Comparison of ENCODE assay signal across 25 mouse cellular contexts in the genomic region with DNA sequence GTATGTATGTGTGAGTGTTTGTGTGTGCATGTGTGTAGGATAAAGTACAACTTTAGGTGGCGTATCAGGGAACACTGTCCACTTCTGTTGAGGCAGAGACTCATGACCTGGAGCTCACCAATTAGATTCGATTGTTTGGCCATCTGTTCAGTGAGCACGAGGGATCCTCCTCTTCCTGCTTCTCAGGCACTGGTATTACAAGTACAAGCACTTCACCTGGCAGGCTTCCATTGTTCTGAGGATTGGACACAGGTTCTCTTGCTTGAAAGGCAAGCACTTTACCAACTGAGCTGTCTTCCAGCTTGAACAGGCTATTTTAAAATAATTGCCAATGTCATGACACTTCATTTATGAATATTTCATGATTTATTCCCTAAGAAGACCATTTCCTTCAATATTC.
A peak's percentile ranks its signal among the peaks of the same experiment; 100 is the strongest.
DNase-seq lines count a peak whose midpoint lies in the region; ATAC-seq and TF ChIP-seq lines count a peak whose summit lies in the region.
"Had no signal": no experiment of that assay in that cellular context is flagged by ENCODE, and none has a peak within 500 bp of the region (broad histone marks: within the 10 kb centered on the region; RNA-seq: fewer than 3 reads in every experiment).

No protein-coding gene starts in this region.

- no peak overlapping the region for H3K4me3 ChIP-seq in heart, embryonic 12.5 days
- H3K4me3 ChIP-seq in lung, postnatal 0 days (ENCODE audit: low read depth, low read length) = no peak overlapping the region
- no peak overlapping the region for H3K4me3 ChIP-seq in lung, adult 2 months (replicated peaks; ENCODE audit: extremely low read depth, low read depth, low read length)
- H3K4me3 ChIP-seq: embryonic facial prominence, embryonic 13.5 days; hindbrain, embryonic 13.5 days; left cerebral cortex, adult 2 months; midbrain, embryonic 12.5 days; myocyte; neural tube, embryonic 13.5 days had no signal

- no peak overlapping the region for H3K9ac ChIP-seq in heart, embryonic 12.5 days
- H3K9ac ChIP-seq in lung, postnatal 0 days (replicated peaks; ENCODE audit: low read depth) = no peak overlapping the region
- H3K9ac ChIP-seq: embryonic facial prominence, embryonic 13.5 days; hindbrain, embryonic 13.5 days; liver, postnatal 0 days; midbrain, embryonic 12.5 days; neural tube, embryonic 13.5 days had no signal

- no peak overlapping the region for H3K4me2 ChIP-seq in heart, embryonic 12.5 days
- no peak overlapping the region for H3K4me2 ChIP-seq in lung, postnatal 0 days (replicated peaks; ENCODE audit: low read depth, low read length)
- H3K4me2 ChIP-seq: embryonic facial prominence, embryonic 13.5 days; hindbrain, embryonic 13.5 days; midbrain, embryonic 12.5 days; neural tube, embryonic 13.5 days had no signal

- TF ChIP-seq POLR2A in lung, adult 2 months (IDR thresholded peaks at IDR 0.05; ENCODE audit: borderline replicate concordance, extremely low read depth, low read depth, low read length) = no peak

- no peak for TF ChIP-seq EP300 in lung, postnatal 0 days (IDR thresholded peaks at IDR 0.05)

- H3K27me3 ChIP-seq in heart, embryonic 12.5 days (replicated peaks) = no peaks in the 10 kb centered on the region
- no peaks in the 10 kb centered on the region for H3K27me3 ChIP-seq in lung, postnatal 0 days (replicated peaks; ENCODE audit: insufficient read depth, low read length)
- H3K27me3 ChIP-seq: embryonic facial prominence, embryonic 13.5 days; hindbrain, embryonic 13.5 days; midbrain, embryonic 12.5 days; neural tube, embryonic 13.5 days had no signal

- no peak for TF ChIP-seq CTCF in lung, postnatal 0 days (IDR thresholded peaks at IDR 0.05)
- TF ChIP-seq CTCF in lung, adult 2 months (IDR thresholded peaks at IDR 0.05; ENCODE audit: insufficient read depth, low read length) = no peak

- H3K9me3 ChIP-seq in heart, embryonic 12.5 days (replicated peaks) = no peaks in the 10 kb centered on the region
- no peaks in the 10 kb centered on the region for H3K9me3 ChIP-seq in lung, postnatal 0 days (ENCODE audit: low read length)
- H3K9me3 ChIP-seq: embryonic facial prominence, embryonic 13.5 days; hindbrain, embryonic 13.5 days; midbrain, embryonic 12.5 days; neural tube, embryonic 13.5 days had no signal

- H3K36me3 ChIP-seq in heart, embryonic 12.5 days = no peaks in the 10 kb centered on the region
- H3K36me3 ChIP-seq in lung, postnatal 0 days (ENCODE audit: insufficient read depth, low read length) = no peaks in the 10 kb centered on the region
- H3K36me3 ChIP-seq: embryonic facial prominence, embryonic 13.5 days; hindbrain, embryonic 13.5 days; midbrain, embryonic 12.5 days; neural tube, embryonic 13.5 days had no signal

- peaks cover 58% of the 10 kb centered on the region for H3K4me1 ChIP-seq in heart, embryonic 12.5 days (replicated peaks)
- 0 out of 2 replicates have a peak, but pooled peaks cover 1% of the 10 kb centered on the region for H3K4me1 ChIP-seq in lung, postnatal 0 days (ENCODE audit: insufficient read depth, low read depth, low read length)
- H3K4me1 ChIP-seq in lung, adult 2 months (ENCODE audit: control insufficient read depth, insufficient read depth, low read length) = peaks cover 10% of the 10 kb centered on the region

- WGBS in heart, embryonic 12.5 days = 70% methylated on average over 3 of the region's 3 CpGs
- WGBS in lung, postnatal 0 days = 49% methylated on average over 3 of the region's 3 CpGs
- WGBS in lung, adult 2 months = 40% methylated on average over 3 of the region's 3 CpGs

- no peak for ATAC-seq in heart, embryonic 12.5 days (ENCODE audit: insufficient number of reproducible peaks, low FRiP score)
- no peak for ATAC-seq in lung, postnatal 0 days
- ATAC-seq: forebrain, embryonic 16.5 days; liver, postnatal 0 days had no signal

- intact Hi-C loops in heart, postnatal 10 days (cut with DNase I) = no loop called here
- intact Hi-C loops in gastrocnemius, postnatal 36 days (cut with DNase I) = no loop called here

- DNase-seq in heart, postnatal 10 days = peak; percentile 44 to 47
- DNase-seq in lung, postnatal 0 days (ENCODE audit: low spot score) = peak; percentile 34
- DNase-seq in lung, adult 2 months = no peak
- peak; percentile 28 for DNase-seq in lung, postnatal 10 days
- peak; percentile 78 for DNase-seq in lung, postnatal 36 days
- no peak for DNase-seq in gastrocnemius, postnatal 36 days
- DNase-seq: adrenal gland, adult 2 months; cerebellum, adult 18-20 months; gastrocnemius, postnatal 10 days; kidney, adult 18-20 months; layer of hippocampus, adult 9-11 months; liver; liver, postnatal 0 days; right cerebral cortex, adult 18-20 months; right cerebral cortex, postnatal 4 days; thymus, postnatal 25 days had no signal

- no peak overlapping the region for H3K27ac ChIP-seq in heart, embryonic 12.5 days (ENCODE audit: poor library complexity, severe bottlenecking)
- H3K27ac ChIP-seq in lung, postnatal 0 days (ENCODE audit: low read length) = no peak overlapping the region
- H3K27ac ChIP-seq: embryonic facial prominence, embryonic 13.5 days; hindbrain, embryonic 13.5 days; kidney, postnatal 0 days; left cerebral cortex, adult 2 months; midbrain, embryonic 12.5 days; neural tube, embryonic 13.5 days had no signal

Comparison
In these comparisons a context has a peak if more than half of its experiments do, and no peak if none do; other contexts are left out.
1. DNase-seq: peak in heart, postnatal 10 days (2 of 2), lung, postnatal 0 days (single experiment), lung, postnatal 10 days (single experiment) and lung, postnatal 36 days (single experiment); none in lung, adult 2 months (single experiment) and gastrocnemius, postnatal 36 days (0 of 2).